Mouse (Mus musculus): ENCODE results near the gene Bloc1s4. TPM values are rescaled to one million over a fixed set of nuclear protein-coding genes. Genes with fewer than 3 reads are reported as not detected.

Bloc1s4 gene
- polyA plus RNA-seq, 1 experiment: not detected

- H3K4me3 ChIP-seq (ENCODE audit: insufficient read depth, low read depth, low read length): no peak overlapping the region
- no peak overlapping the region for H3K27ac ChIP-seq (ENCODE audit: insufficient read depth, low read depth, low read length)
- WGBS: 44% methylated on average over 9 of the region's 9 CpGs
- TF ChIP-seq POLR2A (IDR thresholded peaks at IDR 0.05; ENCODE audit: insufficient read depth, low read depth, low read length): no peak
- H3K4me1 ChIP-seq (ENCODE audit: control insufficient read depth, insufficient read depth, low read length): no peaks in the 10 kb centered on the region
Observed at GRCm38 (mm10) chr5:36776021-36776575, 27.6 kb upstream of the Bloc1s4 start.

DNA sequence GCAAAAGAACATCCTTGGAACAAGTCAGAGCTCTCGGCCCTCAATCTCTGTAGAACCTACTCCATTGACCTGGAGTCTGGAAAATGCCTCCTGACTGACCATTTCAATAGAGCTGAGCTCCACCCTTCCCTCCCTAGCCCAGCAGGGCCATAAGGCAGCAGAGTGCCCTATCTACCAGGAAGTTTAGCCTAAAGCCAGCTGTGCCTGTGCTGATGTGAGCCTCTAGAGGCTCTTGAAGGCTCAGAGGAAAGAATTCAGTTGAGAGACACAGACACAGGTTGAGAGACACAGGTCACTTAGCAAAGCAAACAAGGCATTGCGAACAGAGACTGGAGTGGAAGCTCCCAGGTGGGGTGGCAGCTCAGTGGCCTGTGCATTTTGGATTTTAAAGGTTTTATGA lies 26.9 kb upstream of the Bloc1s4 start:
- no peak for TF ChIP-seq CTCF (IDR thresholded peaks at IDR 0.05; ENCODE audit: insufficient read depth, low read depth, low read length)
- TF ChIP-seq POLR2A (IDR thresholded peaks at IDR 0.05; ENCODE audit: insufficient read depth, low read depth, low read length): no peak
- H3K4me1 ChIP-seq (ENCODE audit: control insufficient read depth, insufficient read depth, low read length): no peaks in the 10 kb centered on the region
- H3K27ac ChIP-seq (ENCODE audit: insufficient read depth, low read depth, low read length): no peak overlapping the region
- WGBS: 93% methylated on average over 2 of the region's 2 CpGs
- no peak overlapping the region for H3K4me3 ChIP-seq (ENCODE audit: insufficient read depth, low read depth, low read length)

DNA sequence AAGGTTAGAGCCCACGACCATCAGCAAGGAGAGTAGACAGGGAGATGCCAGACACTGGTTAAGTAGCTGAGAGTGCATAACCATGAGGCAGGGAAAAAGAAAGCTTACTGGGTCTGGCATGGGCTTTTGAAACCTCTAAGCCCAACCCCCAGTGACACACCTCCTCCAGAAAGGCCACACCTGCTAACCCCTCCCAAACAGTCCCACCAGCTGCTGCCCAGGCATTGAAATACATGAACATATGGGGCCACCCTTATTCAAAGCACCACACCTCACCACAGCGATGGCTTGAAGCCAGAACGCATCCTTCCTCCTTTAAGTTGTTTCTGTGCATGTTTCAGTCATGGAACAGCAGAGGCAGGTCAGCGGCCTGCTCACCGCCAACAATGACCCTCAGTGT lies 24.1 kb upstream of the Bloc1s4 start:
- TF ChIP-seq CTCF (IDR thresholded peaks at IDR 0.05; ENCODE audit: insufficient read depth, low read depth, low read length): no peak
- no peak for TF ChIP-seq POLR2A (IDR thresholded peaks at IDR 0.05; ENCODE audit: insufficient read depth, low read depth, low read length)
- Histone ChIP-seq H3K4me3 (ENCODE audit: insufficient read depth, low read depth, low read length) (no peak overlapping the region), H3K4me1 (ENCODE audit: control insufficient read depth, insufficient read depth, low read length) (no peaks in the 10 kb centered on the region), H3K27ac (ENCODE audit: insufficient read depth, low read depth, low read length) (no peak overlapping the region)
- 80% methylated on average over 5 of the region's 5 CpGs for WGBS

GRCm38 (mm10) chr5:36769603-36770002 lies 21.2 kb upstream of the Bloc1s4 start:
- TF ChIP-seq CTCF (IDR thresholded peaks at IDR 0.05; ENCODE audit: insufficient read depth, low read depth, low read length) (no peak), POLR2A (IDR thresholded peaks at IDR 0.05; ENCODE audit: insufficient read depth, low read depth, low read length) (no peak)
- Histone ChIP-seq H3K4me1 (ENCODE audit: control insufficient read depth, insufficient read depth, low read length) (peaks cover 5% of the 10 kb centered on the region; the same call in 1 of the 2 replicates), H3K4me3 (ENCODE audit: insufficient read depth, low read depth, low read length) (no peak overlapping the region), H3K27ac (ENCODE audit: insufficient read depth, low read depth, low read length) (no peak overlapping the region)
- 69% methylated on average over 3 of the region's 3 CpGs for WGBS

- WGBS: 34% methylated on average over 10 of the region's 10 CpGs
- TF ChIP-seq CTCF (IDR thresholded peaks at IDR 0.05; ENCODE audit: insufficient read depth, low read depth, low read length) (no peak), POLR2A (IDR thresholded peaks at IDR 0.05; ENCODE audit: insufficient read depth, low read depth, low read length) (no peak)
- no peak overlapping the region for H3K27ac ChIP-seq (ENCODE audit: insufficient read depth, low read depth, low read length)
- peaks cover 11% of the 10 kb centered on the region; the same call in 1 of the 2 replicates for H3K4me1 ChIP-seq (ENCODE audit: control insufficient read depth, insufficient read depth, low read length)
- H3K4me3 ChIP-seq (ENCODE audit: insufficient read depth, low read depth, low read length): no peak overlapping the region
Observed at GRCm38 (mm10) chr5:36766958-36767703, 18.7 kb upstream of the Bloc1s4 start.

DNA sequence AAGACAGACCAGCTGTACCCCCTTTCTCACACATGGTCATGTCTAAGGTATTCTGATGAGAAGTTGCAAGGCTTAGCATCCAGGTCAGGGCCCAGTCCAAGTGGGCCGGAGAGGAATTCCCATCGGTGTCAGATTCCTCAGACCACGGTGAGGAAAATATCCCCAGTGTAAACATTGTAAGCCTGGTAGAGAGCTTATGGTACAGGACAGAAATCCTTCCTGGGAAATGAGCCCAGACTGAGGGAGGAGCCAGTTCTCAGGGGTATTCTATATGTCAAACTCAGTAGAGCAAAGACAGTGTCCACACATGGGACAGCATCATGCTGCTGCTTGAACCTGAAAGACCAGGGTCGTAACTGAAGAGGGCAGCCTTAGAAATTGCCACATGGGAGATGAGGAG lies 11.4 kb upstream of the Bloc1s4 start:
- Histone ChIP-seq H3K27ac (ENCODE audit: insufficient read depth, low read depth, low read length) (no peak overlapping the region), H3K4me1 (ENCODE audit: control insufficient read depth, insufficient read depth, low read length) (peaks cover 6% of the 10 kb centered on the region; the same call in 1 of the 2 replicates), H3K4me3 (ENCODE audit: insufficient read depth, low read depth, low read length) (no peak overlapping the region)
- no peak for TF ChIP-seq POLR2A (IDR thresholded peaks at IDR 0.05; ENCODE audit: insufficient read depth, low read depth, low read length)
- no peak for TF ChIP-seq CTCF (IDR thresholded peaks at IDR 0.05; ENCODE audit: insufficient read depth, low read depth, low read length)
- 78% methylated on average over 4 of the region's 4 CpGs for WGBS

DNA sequence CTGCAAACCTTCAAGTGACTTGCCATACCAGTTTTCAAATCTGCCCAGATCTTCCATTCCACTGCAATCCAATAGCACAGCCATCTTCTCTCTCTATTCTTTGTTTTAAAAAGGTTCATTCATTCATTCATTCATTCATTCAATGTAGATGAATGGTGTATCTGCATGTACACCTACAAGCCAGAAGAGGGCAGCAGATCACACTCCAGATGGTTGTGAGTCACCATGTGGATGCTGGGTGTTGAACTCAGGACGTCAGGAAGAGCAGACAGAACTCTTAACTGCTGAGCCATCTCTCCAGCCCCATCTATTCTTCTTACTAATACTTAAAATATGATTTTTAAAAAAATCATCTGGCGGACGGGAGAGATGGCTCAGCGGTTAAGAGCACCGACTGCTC lies 8.6 kb upstream of the Bloc1s4 start:
- H3K4me3 ChIP-seq (ENCODE audit: insufficient read depth, low read depth, low read length): no peak overlapping the region
- H3K4me1 ChIP-seq (ENCODE audit: control insufficient read depth, insufficient read depth, low read length): no peaks in the 10 kb centered on the region
- no peak overlapping the region for H3K27ac ChIP-seq (ENCODE audit: insufficient read depth, low read depth, low read length)
- WGBS: 68% methylated on average over 5 of the region's 5 CpGs
- TF ChIP-seq POLR2A (IDR thresholded peaks at IDR 0.05; ENCODE audit: insufficient read depth, low read depth, low read length): no peak
- TF ChIP-seq CTCF (IDR thresholded peaks at IDR 0.05; ENCODE audit: insufficient read depth, low read depth, low read length): no peak

GRCm38 (mm10) chr5:36750119-36751078 lies 1.9 kb upstream of the Bloc1s4 start:
- Histone ChIP-seq H3K27ac (ENCODE audit: insufficient read depth, low read depth, low read length) (no peak overlapping the region), H3K4me3 (ENCODE audit: insufficient read depth, low read depth, low read length) (no peak overlapping the region), H3K4me1 (ENCODE audit: control insufficient read depth, insufficient read depth, low read length) (peaks cover 2% of the 10 kb centered on the region; the same call in 1 of the 2 replicates)
- TF ChIP-seq CTCF (IDR thresholded peaks at IDR 0.05; ENCODE audit: insufficient read depth, low read depth, low read length): no peak
- TF ChIP-seq POLR2A (IDR thresholded peaks at IDR 0.05; ENCODE audit: insufficient read depth, low read depth, low read length): no peak
- WGBS: 76% methylated on average over 9 of the region's 9 CpGs

Data from olfactory bulb, adult 2 months (tissue).